Mouse (Mus musculus) heart, adult 18-20 months (tissue): ENCODE measurements around the gene Rnft2. TPM values are rescaled to one million over a fixed set of nuclear protein-coding genes. Genes with fewer than 3 reads are reported as not detected.

Source experiments
- DNase-seq, 2 experiments: peaks; one replicate each; pipeline ENCODE4 v3.0.0; 2021 to 2022; ENCODE audit warnings: mixed read lengths in 1 of 2
- long read RNA-seq, 2 experiments: library from polyadenylated mRNA; stranded (forward); transcript quantifications; one replicate each; pipeline ENCODE4 v2.0.0; 2021
- total RNA-seq, 2 experiments: library from RNA; stranded (reverse); gene quantifications; 2 replicates each; pipeline ENCODE4 v1.2.3; 2021

The Rnft2 gene
- total RNA-seq: 1 to 10 TPM; 1.3 to 2.2 TPM
- long read RNA-seq, experiment 1, partial matches to known transcripts: 0 of 2 reads
- long read RNA-seq, experiment 1, other reads (novel, unspliced or antisense): 1 of 2 reads
- long read RNA-seq, experiment 2: 0 reads

DNA sequence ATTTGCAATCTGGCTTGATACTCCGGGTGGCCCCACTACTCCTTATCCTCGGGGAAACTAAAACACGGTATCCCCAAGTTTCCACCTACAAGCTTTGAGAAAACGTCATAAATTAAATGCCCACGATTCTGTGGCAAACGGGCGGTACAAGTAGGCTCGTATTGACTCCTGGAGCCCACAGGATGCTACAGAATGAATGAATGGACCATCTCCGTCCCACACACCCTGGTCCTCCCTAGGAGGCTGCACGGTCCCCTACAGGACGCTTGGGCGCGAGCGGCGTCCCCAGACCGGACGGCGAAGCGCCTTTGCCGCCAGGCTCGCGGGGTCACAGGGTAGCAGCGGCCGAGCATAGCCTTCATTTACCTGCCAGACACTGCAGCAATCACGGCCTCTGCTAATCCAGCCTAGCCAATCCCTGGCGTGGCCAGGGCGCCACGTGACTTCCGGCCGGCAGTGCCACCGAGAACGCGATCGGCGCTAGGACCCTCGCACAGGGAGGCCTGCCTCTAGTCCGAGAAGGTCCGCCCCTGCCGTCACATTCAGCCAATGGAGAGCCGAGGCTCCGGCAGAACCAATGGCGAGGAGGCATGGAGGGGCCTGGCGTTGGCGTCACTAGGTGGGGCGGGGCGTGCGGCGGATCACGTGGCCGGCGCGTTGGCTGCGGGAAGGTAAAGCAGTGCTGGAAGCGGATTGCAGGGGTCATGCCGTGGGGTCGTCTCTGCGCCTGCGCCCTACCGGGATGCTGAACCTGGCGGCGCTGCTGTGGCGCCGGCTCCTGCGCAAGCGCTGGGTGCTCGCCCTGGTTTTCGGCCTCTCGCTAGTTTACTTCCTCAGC, at the start of gene Rnft2, which contains the start of gene 2410131K14Rik:
TSS of gene Rnft2 (minus strand) at position 511 of the 838 bp plus-strand sequence.
TSS of gene 2410131K14Rik (plus strand) at position 622 of the 838 bp plus-strand sequence.
- DNase-seq: peak; percentile 100

DNA sequence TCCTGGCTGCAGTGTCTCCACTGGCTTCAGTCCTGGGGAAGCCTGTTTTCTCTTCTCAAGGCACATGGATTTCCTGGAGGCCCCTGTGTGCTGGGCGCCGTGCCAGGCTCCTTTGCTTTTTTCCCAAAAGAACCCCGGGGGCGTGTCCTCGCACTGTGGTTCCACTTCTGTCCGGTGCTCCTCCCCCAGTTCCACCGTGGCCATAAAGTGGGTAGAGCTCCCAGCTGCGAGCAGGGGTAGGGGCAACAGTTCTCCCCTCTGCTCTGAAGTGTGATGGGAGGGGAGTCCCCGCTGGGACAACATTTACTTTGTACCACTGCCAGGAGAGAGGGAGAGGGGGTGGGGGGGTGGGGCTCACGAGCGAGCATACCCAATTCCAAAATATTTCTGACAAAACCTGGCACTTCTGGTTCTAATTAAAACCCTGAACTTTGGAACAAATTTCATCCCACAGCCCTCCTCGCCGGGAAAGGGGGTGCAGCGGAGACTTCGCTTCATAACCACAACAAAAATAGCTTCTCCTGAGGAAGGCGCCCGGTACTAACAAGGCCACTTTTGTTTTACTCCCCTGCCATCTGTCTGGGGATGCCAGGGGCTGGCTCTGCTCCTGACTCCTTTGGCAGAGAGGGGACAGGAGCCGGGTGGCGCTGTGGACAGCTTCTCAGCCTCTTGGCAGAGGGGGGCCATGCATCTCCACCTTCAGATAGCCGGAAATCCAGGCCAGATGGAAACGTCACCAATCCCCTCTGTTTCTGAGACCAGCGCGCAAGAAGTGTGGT, 49.4 kb upstream of the Rnft2 start:
- DNase-seq: peak; percentile 96

DNA sequence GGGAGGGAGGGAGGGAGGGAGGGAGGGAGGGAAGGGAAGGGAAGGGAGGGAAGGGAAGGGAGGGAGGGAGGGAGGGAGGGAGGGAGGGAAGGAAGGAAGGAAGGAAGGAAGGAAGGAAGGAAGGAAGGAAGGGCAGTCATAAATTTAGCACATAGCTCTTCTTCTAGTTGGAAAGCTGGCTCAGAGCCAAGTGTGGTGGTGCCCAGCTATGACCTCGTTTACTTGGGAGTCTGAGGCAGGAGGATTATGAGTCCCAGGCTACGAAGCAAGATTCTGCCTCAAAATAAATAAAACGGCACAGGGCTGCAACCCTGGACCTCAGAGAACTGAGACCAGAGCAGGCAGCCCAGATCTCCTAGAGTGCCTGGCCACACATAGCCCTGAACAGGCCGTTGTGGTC, 47.6 kb upstream of the Rnft2 start:
- DNase-seq: no peak

- DNase-seq: no peak
Measured at GRCm38 (mm10) chr5:118291453-118291852, 46.5 kb upstream of the Rnft2 start.

GRCm38 (mm10) chr5:118277741-118278495, 33.0 kb upstream of the Rnft2 start:
- DNase-seq: no peak

GRCm38 (mm10) chr5:118276711-118277110, 31.8 kb upstream of the Rnft2 start:
- DNase-seq: no peak

DNA sequence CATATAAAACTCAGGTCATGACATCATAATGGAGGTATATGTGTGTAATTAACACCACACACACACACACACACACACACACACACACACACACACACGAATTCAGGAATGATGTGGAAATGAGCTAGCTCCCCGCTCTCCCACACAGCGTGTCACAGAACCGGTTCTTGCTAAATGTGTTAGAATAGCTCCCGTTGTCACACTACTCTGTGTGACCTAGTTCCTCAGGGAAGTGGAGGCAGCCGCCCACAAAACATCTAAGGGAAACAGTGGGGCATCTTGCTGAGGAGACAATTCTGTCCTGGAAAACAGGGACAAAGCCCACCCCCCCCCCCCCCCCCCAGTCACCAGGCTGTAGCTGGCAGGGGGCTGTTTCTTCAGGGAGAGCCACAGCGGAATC, 31.4 kb upstream of the Rnft2 start:
- no peak for DNase-seq

DNA sequence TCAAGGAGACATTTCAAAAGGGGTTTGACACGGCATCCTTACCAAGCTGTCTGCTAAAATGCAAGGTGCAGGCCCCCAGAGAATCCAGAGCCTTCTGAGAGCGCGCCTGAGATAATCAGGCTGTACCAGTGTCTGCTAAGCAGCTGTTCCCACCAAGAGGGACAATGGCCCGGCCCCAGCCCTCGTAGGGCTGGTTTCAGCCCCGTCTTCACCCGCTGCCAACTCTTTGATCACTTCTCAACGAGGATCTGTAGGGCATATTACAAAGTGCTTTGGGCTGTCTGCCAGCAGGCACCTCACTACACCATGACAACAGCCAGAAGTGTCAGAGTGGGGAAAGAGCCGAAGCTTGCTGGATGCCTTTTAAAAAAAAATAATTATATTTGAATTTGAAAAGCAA, 29.6 kb upstream of the Rnft2 start:
- no peak for DNase-seq

- DNase-seq: peak in 1 of 2 experiments; percentile 57
Measured at GRCm38 (mm10) chr5:118273446-118273845, 28.5 kb upstream of the Rnft2 start.

DNA sequence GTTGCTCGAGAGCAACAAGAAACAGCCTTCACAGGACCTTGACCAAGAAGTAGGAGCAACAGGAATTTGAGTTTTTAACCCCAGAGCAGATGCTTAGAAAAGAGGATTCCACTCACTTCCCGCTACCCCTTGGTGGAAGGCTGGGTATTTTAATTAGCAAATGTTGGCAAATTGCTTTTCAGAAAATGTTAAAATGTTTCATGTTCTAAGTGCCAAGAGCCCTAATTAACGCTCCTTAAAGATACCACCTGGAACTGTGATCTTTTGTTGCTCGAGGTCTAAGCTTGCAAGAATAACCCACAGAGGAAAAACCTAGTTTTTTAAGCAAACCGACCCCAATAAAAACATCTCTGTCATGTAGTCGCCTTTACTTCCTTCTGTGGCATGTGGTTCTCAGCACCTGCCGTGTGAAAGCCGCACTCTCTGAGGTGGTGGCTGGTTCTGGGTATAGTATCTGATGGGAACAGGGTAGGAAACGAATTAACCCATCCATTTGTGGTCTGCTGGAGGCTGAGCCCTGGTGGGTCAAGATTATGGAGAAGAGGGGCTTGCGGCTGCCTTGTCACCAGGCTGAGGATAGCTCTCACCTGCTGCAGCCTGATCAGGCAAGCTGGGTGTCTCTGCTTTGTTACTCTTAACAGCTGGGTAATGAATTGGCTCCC, 26.7 kb upstream of the Rnft2 start:
- DNase-seq: no peak

GRCm38 (mm10) chr5:118268987-118269386, 24.1 kb upstream of the Rnft2 start:
- peak; percentile 86 to 95 for DNase-seq

GRCm38 (mm10) chr5:118266309-118266708, 21.4 kb upstream of the Rnft2 start:
- DNase-seq: no peak

- no peak for DNase-seq
Measured at GRCm38 (mm10) chr5:118265366-118265765, 20.4 kb upstream of the Rnft2 start.

DNA sequence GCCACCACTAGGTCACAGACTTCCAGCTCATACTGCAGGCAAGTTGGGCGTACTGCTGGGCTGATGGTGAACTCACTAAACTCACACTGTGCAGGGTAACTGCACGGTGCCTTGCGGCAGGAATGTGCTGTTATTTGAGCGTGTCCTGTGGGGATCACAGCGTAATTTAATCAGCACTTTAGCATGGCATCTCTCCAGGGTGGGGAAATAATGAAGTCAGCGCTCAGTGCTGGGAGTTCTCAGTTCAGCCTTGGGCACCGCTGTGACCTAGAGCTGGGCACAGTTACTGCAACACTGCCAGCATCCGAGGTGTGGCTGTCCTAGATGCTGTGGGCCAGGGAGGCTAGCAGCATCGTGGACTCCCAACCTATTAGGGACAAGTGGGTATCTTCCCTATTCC, 19.4 kb upstream of the Rnft2 start:
- no peak for DNase-seq

GRCm38 (mm10) chr5:118262418-118262817, 17.5 kb upstream of the Rnft2 start:
- DNase-seq: no peak

- DNase-seq: no peak
Measured at GRCm38 (mm10) chr5:118261181-118261580, 16.3 kb upstream of the Rnft2 start.

DNA sequence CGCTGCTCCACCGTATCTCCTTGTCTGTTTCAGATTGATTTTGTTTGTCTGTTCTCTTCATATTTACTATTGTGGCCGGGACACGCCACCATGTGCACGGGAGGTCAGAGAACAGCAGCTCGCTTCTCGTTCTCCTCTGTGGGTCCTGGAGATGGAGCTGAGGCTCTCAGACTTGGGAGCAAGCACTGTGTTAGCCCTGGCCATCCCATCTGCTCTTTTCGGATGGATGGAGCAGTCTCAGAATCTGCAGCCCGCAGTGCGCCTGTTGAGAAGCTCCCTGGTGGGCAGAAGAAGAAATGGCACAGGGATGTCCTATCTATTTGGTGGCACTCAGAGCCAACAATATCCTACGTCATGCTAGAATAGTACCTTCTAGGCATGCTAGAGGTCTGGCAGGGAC, 15.7 kb upstream of the Rnft2 start:
- no peak for DNase-seq

GRCm38 (mm10) chr5:118260055-118260454, 15.1 kb upstream of the Rnft2 start:
- peak in 1 of 2 experiments; percentile 15 for DNase-seq

- no peak for DNase-seq
Measured at GRCm38 (mm10) chr5:118259636-118260035, 14.7 kb upstream of the Rnft2 start.

GRCm38 (mm10) chr5:118259152-118259551, 14.2 kb upstream of the Rnft2 start:
- DNase-seq: peak in 1 of 2 experiments; percentile 28

DNA sequence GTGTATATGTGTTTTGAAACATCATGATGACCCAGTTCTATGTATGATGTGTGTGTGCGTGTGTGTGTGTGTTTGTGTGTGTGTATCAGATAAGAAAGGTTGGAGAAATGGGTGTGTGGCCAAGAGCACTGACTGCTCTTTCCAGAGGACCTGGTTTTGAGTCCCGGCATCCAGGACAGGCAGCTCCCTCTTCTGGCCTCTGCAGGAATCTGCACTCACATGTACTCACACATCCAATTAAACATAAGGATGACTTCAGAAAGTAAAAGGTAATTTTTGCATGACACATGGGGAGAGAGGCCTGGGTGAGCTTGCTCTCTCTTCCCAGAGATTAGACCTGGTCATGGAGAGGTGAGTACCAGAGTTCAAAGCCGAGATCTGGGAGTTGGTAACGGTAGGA, 12.1 kb upstream of the Rnft2 start:
- no peak for DNase-seq

DNA sequence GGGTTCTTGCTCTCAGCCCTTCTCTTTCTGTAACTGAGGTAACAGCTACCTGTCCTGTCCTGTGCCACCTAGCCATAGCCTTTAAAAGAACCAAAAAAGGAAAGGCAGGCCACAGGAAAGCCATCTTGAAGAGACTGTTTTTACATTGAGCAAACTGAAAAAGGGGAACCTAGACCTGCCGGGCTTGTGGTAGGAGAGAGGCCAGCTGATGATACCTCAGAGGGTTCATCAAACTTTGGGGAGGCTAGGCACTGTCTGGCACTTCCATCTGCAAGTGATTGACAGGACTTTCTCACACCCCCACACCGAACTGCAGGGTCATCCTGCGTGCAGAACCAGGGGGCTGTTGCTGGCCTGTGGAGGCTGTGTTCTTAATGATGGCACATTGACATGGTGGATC, 8.6 kb upstream of the Rnft2 start:
- no peak for DNase-seq
